Mouse (Mus musculus) NIH3T3 (cell line): ENCODE data around the gene Cxcl5.
A peak's percentile ranks its signal among the peaks of the same experiment; 100 is the strongest.
"Not testable (repeated sequence)": the region's sequence is repeated elsewhere in the genome, so short reads cannot be mapped to it uniquely, and the experiment has no call there.

Source experiments
- DNase-seq: peaks from one replicate; pipeline ENCODE4 v3.0.0-alpha.2; 2012; ENCODE audit warnings: low read depth

Gene Cxcl5

GRCm38 (mm10) chr5:90785659-90786588 lies 26.8 kb downstream of the Cxcl5 start, which contains the start of gene Cxcl3:
Gene Cxcl3, plus strand, starts transcription at chr5:90786103.
- peak; percentile 32 for DNase-seq

- peak; percentile 44 for DNase-seq
These were observed 29.0 kb downstream of the Cxcl5 start for GRCm38 (mm10) chr5:90788114-90788513.

- DNase-seq, result no peak
These were observed 30.3 kb downstream of the Cxcl5 start for GRCm38 (mm10) chr5:90789306-90790073.

GRCm38 (mm10) chr5:90790074-90790502 lies 30.9 kb downstream of the Cxcl5 start:
- DNase-seq, result no peak

GRCm38 (mm10) chr5:90794195-90794625 lies 35.0 kb downstream of the Cxcl5 start, which contains the start of gene Cxcl15:
Gene Cxcl15, plus strand, starts transcription at chr5:90794534.
- DNase-seq, result no peak

- DNase-seq, result not testable (repeated sequence)
These were observed 36.2 kb downstream of the Cxcl5 start for GRCm38 (mm10) chr5:90795392-90795791.

DNA sequence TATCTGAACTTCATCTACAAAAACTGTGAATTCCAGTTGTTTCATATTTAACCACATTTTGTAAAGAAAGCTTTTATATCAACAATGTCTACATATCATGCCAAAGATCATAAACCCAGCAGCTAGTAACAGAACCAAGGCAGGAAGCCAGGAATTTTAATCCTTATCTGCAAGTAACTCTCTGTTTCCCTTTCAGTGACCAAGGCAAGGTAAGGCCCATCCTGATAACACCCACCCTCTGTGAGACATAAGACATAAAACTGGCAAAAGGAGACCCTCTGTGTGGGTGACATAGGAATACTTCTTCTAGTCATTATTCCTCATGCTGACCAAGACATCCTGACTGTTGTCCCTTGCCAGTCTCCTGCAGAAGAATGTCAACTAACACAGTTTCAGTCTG lies 45.4 kb downstream of the Cxcl5 start:
- no peak for DNase-seq

- peak; percentile 70 for DNase-seq
These were observed 46.9 kb downstream of the Cxcl5 start for GRCm38 (mm10) chr5:90806050-90806449.

DNA sequence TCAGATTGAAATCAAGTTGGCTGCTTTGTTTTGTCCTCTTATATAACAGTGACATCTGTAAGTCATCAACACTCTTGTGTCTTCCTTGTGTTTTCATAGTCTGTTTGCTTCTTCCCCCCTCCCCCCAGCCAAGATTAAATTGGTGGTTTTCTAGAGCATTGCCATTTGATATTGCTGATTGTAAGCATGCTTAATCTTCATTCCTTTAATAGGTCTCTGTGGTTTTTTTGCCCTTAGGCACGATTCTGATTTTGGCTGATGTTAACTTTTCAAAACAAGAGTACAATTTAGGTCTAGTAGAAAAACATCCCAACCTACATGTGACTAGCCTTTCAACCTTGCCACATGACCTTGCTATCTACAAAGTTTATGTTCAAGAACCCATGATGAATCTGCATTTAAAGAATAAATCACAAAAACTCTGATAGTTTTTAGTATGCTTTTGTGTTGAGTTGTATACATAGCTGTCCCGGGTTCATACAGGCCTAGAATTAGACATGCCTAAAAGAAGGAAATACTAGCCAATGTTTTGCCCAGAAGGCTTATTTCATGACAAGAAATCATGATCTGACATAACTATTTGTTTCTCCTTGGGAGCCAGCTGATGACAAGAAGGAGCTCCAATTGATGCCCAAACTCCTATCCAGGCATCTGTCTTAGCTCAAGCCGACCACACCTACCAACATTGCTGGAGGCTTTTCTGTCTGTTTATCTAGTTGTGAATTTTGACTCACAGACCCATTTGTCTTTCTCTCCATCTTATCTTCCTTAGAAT lies 48.2 kb downstream of the Cxcl5 start:
- peak; percentile 78 for DNase-seq
